Mouse (Mus musculus): ENCODE measurements around the gene Fbxw7. TPM values are rescaled to one million over a fixed set of nuclear protein-coding genes. Genes with fewer than 3 reads are reported as not detected.
A peak's percentile ranks its signal among the peaks of the same experiment; 100 is the strongest.

The Fbxw7 gene
- total and polyA plus RNA-seq, 3 experiments, result 28.5 to 31.3 (median 29.8) TPM

DNA sequence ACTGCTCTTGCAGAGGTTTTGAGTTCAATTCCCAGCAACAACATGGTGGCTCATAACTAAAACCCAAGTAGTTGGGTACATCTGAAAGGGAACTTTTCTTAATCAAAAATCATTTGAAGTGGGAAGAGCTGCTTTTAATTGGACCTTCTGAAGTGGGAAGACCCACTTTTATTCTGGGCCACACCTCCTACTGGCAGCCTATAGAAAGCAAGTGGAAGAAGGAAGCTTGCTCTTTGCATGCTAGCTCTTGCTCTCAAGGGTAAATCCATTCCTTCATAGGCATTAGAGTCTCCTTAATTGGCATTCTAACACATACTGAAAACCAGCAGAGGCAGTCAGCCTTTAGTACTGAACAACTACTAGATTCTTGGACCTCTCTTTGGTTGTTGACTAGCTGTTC, 4.3 kb upstream of the Fbxw7 start:
- no peak overlapping the region for H3K4me2 ChIP-seq (ENCODE audit: insufficient read depth, low read depth, poor library complexity, severe bottlenecking)
- dilution Hi-C loops (cut with MboI; ENCODE audit: extremely low pct_ligation_motif_present, extremely low pct_unique_long_range_greater_than_20kb, low sequenced_read_pairs), result no loop called here

GRCm38 (mm10) chr3:84813436-84814156, 1.5 kb upstream of the Fbxw7 start:
- H3K9ac ChIP-seq (ENCODE audit: insufficient read depth, low read depth), result peak overlapping the region; percentile 95
- dilution Hi-C loops (cut with MboI; ENCODE audit: extremely low pct_ligation_motif_present, extremely low pct_unique_long_range_greater_than_20kb, low sequenced_read_pairs), result no loop called here
- DNase-seq (ENCODE audit: extremely low read depth), result no peak
- no peaks in the 10 kb centered on the region for H3K27me3 ChIP-seq (replicated peaks)
- in situ Hi-C loops (cut with MboI; ENCODE audit: low pct_ligation_motif_present, low pct_unique_long_range_greater_than_20kb, low sequenced_read_pairs), result loop anchor here (10.0 kb wide), 1 partner anchor 119 kb away; no protein-coding TSS in a partner anchor
- H3K4me3 ChIP-seq (replicated peaks in 1 of 3; ENCODE audit: low read depth in 2 of 3, low read length in 2 of 3, poor library complexity in 1 of 3), result peak overlapping the region; percentile 79 to 97 (median 95)
- peaks cover 5 to 42% of the 10 kb centered on the region in 2 experiments for H3K4me1 ChIP-seq (ENCODE audit: control insufficient read depth in 1 of 2, insufficient read depth in 2 of 2)
- H3K36me3 ChIP-seq (replicated peaks in 1 of 2; ENCODE audit: control insufficient read depth in 1 of 2, insufficient read depth in 1 of 2, low read length in 1 of 2), result peaks cover 0 to 9% of the 10 kb centered on the region in 2 experiments
- H3K79me2 ChIP-seq (replicated peaks; ENCODE audit: control insufficient read depth, extremely low read depth, insufficient read depth, poor library complexity, severe bottlenecking), result peaks cover 42% of the 10 kb centered on the region
- peak overlapping the region; percentile 77 for H3K27ac ChIP-seq (ENCODE audit: insufficient read depth, low read depth)
- no peaks in the 10 kb centered on the region for H3K9me3 ChIP-seq (replicated peaks; ENCODE audit: low read length)
- H3K4me2 ChIP-seq (ENCODE audit: insufficient read depth, low read depth, poor library complexity, severe bottlenecking), result peak overlapping the region; percentile 87
- TF ChIP-seq TBP (conservative IDR thresholded peaks at IDR 0.05; ENCODE audit: low read depth, low read length) (0 out of 2 replicates have a peak, but pooled peaks have one; percentile 16), POLR2A (IDR thresholded peaks at IDR 0.05; ENCODE audit: low read depth, low read length) (no peak)

More for the DNA sequence above, 4.3 kb upstream of the Fbxw7 start:
- Histone ChIP-seq H3K79me2 (replicated peaks; ENCODE audit: control insufficient read depth, extremely low read depth, insufficient read depth, poor library complexity, severe bottlenecking) (peaks cover 26% of the 10 kb centered on the region), H3K36me3 (replicated peaks in 1 of 2; ENCODE audit: control insufficient read depth in 1 of 2, insufficient read depth in 1 of 2, low read length in 1 of 2) (peaks cover 0 to 8% of the 10 kb centered on the region in 2 experiments), H3K9me3 (replicated peaks; ENCODE audit: low read length) (no peaks in the 10 kb centered on the region), H3K4me3 (replicated peaks in 1 of 3; ENCODE audit: low read depth in 2 of 3, low read length in 2 of 3, poor library complexity in 1 of 3) (no peak overlapping the region), H3K4me1 (ENCODE audit: control insufficient read depth in 1 of 2, insufficient read depth in 2 of 2) (peaks cover 7 to 44% of the 10 kb centered on the region in 2 experiments; a peak in 3 of 4 replicates), H3K27ac (ENCODE audit: insufficient read depth, low read depth) (no peak overlapping the region), H3K27me3 (replicated peaks) (no peaks in the 10 kb centered on the region), H3K9ac (ENCODE audit: insufficient read depth, low read depth) (no peak overlapping the region)
- TF ChIP-seq KAT2A (IDR thresholded peaks at IDR 0.05; ENCODE audit: insufficient replicate concordance, low read length) (no peak), TCF12 (IDR thresholded peaks at IDR 0.05; ENCODE audit: low read depth, low read length) (no peak), JUN (IDR thresholded peaks at IDR 0.05; ENCODE audit: insufficient read depth, low read depth, low read length) (no peak), MAFK (IDR thresholded peaks at IDR 0.05; ENCODE audit: insufficient replicate concordance, low read length) (no peak), ZC3H11A (IDR thresholded peaks at IDR 0.05; ENCODE audit: low read depth, low read length) (no peak), BHLHE40 (IDR thresholded peaks at IDR 0.05; ENCODE audit: low read depth, low read length) (no peak), ETS1 (conservative IDR thresholded peaks at IDR 0.05; ENCODE audit: low read depth, low read length) (no peak), TBP (conservative IDR thresholded peaks at IDR 0.05; ENCODE audit: low read depth, low read length) (no peak), MAZ (IDR thresholded peaks at IDR 0.05; ENCODE audit: low read depth, low read length) (no peak), CHD2 (IDR thresholded peaks at IDR 0.05; ENCODE audit: low read length) (no peak), RCOR1 (conservative IDR thresholded peaks at IDR 0.05; ENCODE audit: low read depth, low read length) (no peak), MAX (IDR thresholded peaks at IDR 0.05; ENCODE audit: low read length) (no peak), ZKSCAN1 (IDR thresholded peaks at IDR 0.05; ENCODE audit: borderline replicate concordance, low read depth, low read length) (no peak), HCFC1 (IDR thresholded peaks at IDR 0.05; ENCODE audit: low read depth, low read length) (no peak), ZMIZ1 (IDR thresholded peaks at IDR 0.05; ENCODE audit: low read depth, low read length) (no peak), CHD1 (IDR thresholded peaks at IDR 0.05; ENCODE audit: low read depth, low read length) (no peak), MEF2A (IDR thresholded peaks at IDR 0.05; ENCODE audit: borderline replicate concordance, low read depth, low read length) (no peak)
- no peak for DNase-seq (ENCODE audit: extremely low read depth)
- in situ Hi-C loops (cut with MboI; ENCODE audit: low pct_ligation_motif_present, low pct_unique_long_range_greater_than_20kb, low sequenced_read_pairs), result loop anchor here (10.0 kb wide), 1 partner anchor 116 kb away; no protein-coding TSS in a partner anchor

All from CH12.LX (cell line).